Mouse (Mus musculus) bone marrow macrophage, adult 2 months (primary cell): Measurements from ENCODE around the gene Dock2. TPM values are rescaled to one million over a fixed set of nuclear protein-coding genes. Genes with fewer than 3 reads are reported as not detected.
A peak's percentile ranks its signal among the peaks of the same experiment; 100 is the strongest.

Experiments
- H3K27ac ChIP-seq: 2 replicates; pipeline ENCODE4 v1.5.1; 2012; ENCODE audit warnings: low read depth, low read length; ENCODE audit not compliant: insufficient read depth
- H3K4me1 ChIP-seq: 2 replicates; pipeline ENCODE4 v1.6.1; 2012; ENCODE audit warnings: low read length; ENCODE audit not compliant: control insufficient read depth, insufficient read depth
- H3K4me3 ChIP-seq: 2 replicates; pipeline ENCODE4 v1.5.1; 2012; ENCODE audit warnings: mild to moderate bottlenecking, low read length, moderate library complexity; ENCODE audit not compliant: insufficient read depth
- CTCF ChIP-seq: IDR thresholded peaks from 2 replicates; pipeline ENCODE4 v1.5.1; 2012; ENCODE audit warnings: low read depth, mild to moderate bottlenecking, low read length, moderate library complexity
- POLR2A ChIP-seq: IDR thresholded peaks from 2 replicates; pipeline ENCODE4 v1.6.1; 2012; ENCODE audit warnings: mild to moderate bottlenecking, low read depth, low read length, borderline replicate concordance
- polyA plus RNA-seq: library from polyadenylated mRNA; stranded (reverse); fragments of >200 nt; gene quantifications from 2 replicates; pipeline ENCODE4 v1.2.4, GENCODE M21; 2012; ENCODE audit not compliant: missing spikeins, insufficient read depth, insufficient read length

The Dock2 gene
- polyA plus RNA-seq, 1 experiment: 104 TPM

GRCm38 (mm10) chr11:34770666-34771065, 13.0 kb downstream of the Dock2 start:
- Histone ChIP-seq H3K27ac (peak overlapping the region; percentile 89), H3K4me1 (peaks cover 74% of the 10 kb centered on the region)

GRCm38 (mm10) chr11:34769946-34770345, 13.7 kb downstream of the Dock2 start:
- TF ChIP-seq POLR2A: no peak
- TF ChIP-seq CTCF: no peak
- H3K4me1 ChIP-seq: peaks cover 71% of the 10 kb centered on the region
- no peak overlapping the region for H3K4me3 ChIP-seq
- H3K27ac ChIP-seq: peak overlapping the region; percentile 89

More at GRCm38 (mm10) chr11:34770666-34771065, 13.0 kb downstream of the Dock2 start:
- peak overlapping the region; percentile 21 for H3K4me3 ChIP-seq
- no peak for TF ChIP-seq POLR2A
- TF ChIP-seq CTCF: no peak

GRCm38 (mm10) chr11:34769396-34769795, 14.3 kb downstream of the Dock2 start:
- Histone ChIP-seq H3K4me1 (peaks cover 67% of the 10 kb centered on the region), H3K27ac (no peak overlapping the region), H3K4me3 (no peak overlapping the region)
- TF ChIP-seq CTCF (no peak), POLR2A (no peak)

- no peak for TF ChIP-seq POLR2A
- TF ChIP-seq CTCF: no peak
Measured at GRCm38 (mm10) chr11:34763739-34764361, 19.8 kb downstream of the Dock2 start.

GRCm38 (mm10) chr11:34762570-34763127, 21.0 kb downstream of the Dock2 start:
- Histone ChIP-seq H3K27ac (no peak overlapping the region), H3K4me3 (no peak overlapping the region), H3K4me1 (peaks cover 27% of the 10 kb centered on the region)
- TF ChIP-seq CTCF (no peak), POLR2A (no peak)

More at GRCm38 (mm10) chr11:34763739-34764361, 19.8 kb downstream of the Dock2 start:
- Histone ChIP-seq H3K27ac (no peak overlapping the region), H3K4me1 (peaks cover 32% of the 10 kb centered on the region), H3K4me3 (no peak overlapping the region)

GRCm38 (mm10) chr11:34762125-34762524, 21.6 kb downstream of the Dock2 start:
- no peak overlapping the region for H3K27ac ChIP-seq
- H3K4me3 ChIP-seq: no peak overlapping the region
- TF ChIP-seq POLR2A (no peak), CTCF (no peak)

GRCm38 (mm10) chr11:34759582-34759981, 24.1 kb downstream of the Dock2 start:
- no peak overlapping the region for H3K27ac ChIP-seq
- peaks cover 14% of the 10 kb centered on the region for H3K4me1 ChIP-seq
- H3K4me3 ChIP-seq: no peak overlapping the region
- TF ChIP-seq CTCF: no peak
- no peak for TF ChIP-seq POLR2A

More at GRCm38 (mm10) chr11:34762125-34762524, 21.6 kb downstream of the Dock2 start:
- peaks cover 27% of the 10 kb centered on the region for H3K4me1 ChIP-seq

GRCm38 (mm10) chr11:34741081-34741480, 42.6 kb downstream of the Dock2 start:
- Histone ChIP-seq H3K27ac (no peak overlapping the region), H3K4me1 (peaks cover 28% of the 10 kb centered on the region)
- TF ChIP-seq CTCF (no peak), POLR2A (no peak)

GRCm38 (mm10) chr11:34739816-34740215, 43.9 kb downstream of the Dock2 start:
- Histone ChIP-seq H3K4me1 (peaks cover 35% of the 10 kb centered on the region), H3K4me3 (no peak overlapping the region), H3K27ac (no peak overlapping the region)
- no peak for TF ChIP-seq POLR2A
- no peak for TF ChIP-seq CTCF

More at GRCm38 (mm10) chr11:34741081-34741480, 42.6 kb downstream of the Dock2 start:
- H3K4me3 ChIP-seq: no peak overlapping the region

- peaks cover 43% of the 10 kb centered on the region for H3K4me1 ChIP-seq
- H3K4me3 ChIP-seq: no peak overlapping the region
- TF ChIP-seq CTCF: no peak
- no peak overlapping the region for H3K27ac ChIP-seq
Measured at GRCm38 (mm10) chr11:34738945-34739344, 44.7 kb downstream of the Dock2 start.
